Mouse (Mus musculus) liver, adult 2 months (tissue): ENCODE data around the gene Gm572. TPM values are rescaled to one million over a fixed set of nuclear protein-coding genes. Genes with fewer than 3 reads are reported as not detected.

Source experiments
- DNase-seq: peaks from one replicate; pipeline ENCODE4 v3.0.0-alpha.2; 2011; ENCODE audit warnings: low read depth, low spot score; ENCODE audit errors: extremely low read depth
- H3K27ac ChIP-seq: fragments of 200-500 bp; replicated peaks from 2 replicates; pipeline ENCODE4 v1.5.1; 2012; ENCODE audit warnings: low read depth, mild to moderate bottlenecking, control low read depth, inconsistent platforms, low read length; ENCODE audit not compliant: insufficient read depth
- H3K27me3 ChIP-seq: fragments of 200-500 bp; 2 replicates; pipeline ENCODE4 v1.6.1; 2012; ENCODE audit warnings: mild to moderate bottlenecking, moderate library complexity, low read length, inconsistent platforms; ENCODE audit not compliant: control insufficient read depth, insufficient read depth
- H3K36me3 ChIP-seq: fragments of 200-500 bp; 2 replicates; pipeline ENCODE4 v1.6.1; 2012; ENCODE audit warnings: low read length, inconsistent platforms; ENCODE audit not compliant: control insufficient read depth, insufficient read depth
- H3K4me1 ChIP-seq: fragments of 200-500 bp; 2 replicates; pipeline ENCODE4 v1.6.1; 2011; ENCODE audit warnings: low read length; ENCODE audit not compliant: control insufficient read depth, insufficient read depth
- H3K4me3 ChIP-seq: fragments of 200-500 bp; 2 replicates; pipeline ENCODE4 v1.5.1; 2011; ENCODE audit warnings: low read depth, mild to moderate bottlenecking, control low read depth, low read length, moderate library complexity; ENCODE audit not compliant: insufficient read depth
- H3K79me2 ChIP-seq: fragments of 200-500 bp; 2 replicates; pipeline ENCODE4 v1.6.1; 2012; ENCODE audit warnings: inconsistent platforms, mild to moderate bottlenecking, low read length, moderate library complexity; ENCODE audit not compliant: control insufficient read depth, insufficient read depth
- H3K9ac ChIP-seq: fragments of 200-500 bp; 2 replicates; pipeline ENCODE4 v1.6.1; 2012; ENCODE audit warnings: low read depth, mild to moderate bottlenecking, control low read depth, inconsistent platforms, low read length
- CTCF ChIP-seq: fragments of 200-500 bp; IDR thresholded peaks from 2 replicates; pipeline ENCODE4 v1.5.1; 2011; ENCODE audit warnings: low read depth, low read length, control low read depth
- POLR2A ChIP-seq: fragments of 200-500 bp; IDR thresholded peaks from 2 replicates; pipeline ENCODE4 v1.6.1; 2011; ENCODE audit warnings: low read length, control low read depth; ENCODE audit not compliant: insufficient read depth; ENCODE audit errors: extremely low read depth
- WGBS: fragments of 180-500 bp; shearing (Covaris S2); methylation state at CpG from one replicate; pipeline ENCODE4 v1.1.7; 2018; 5-methylcytosine and 5-hydroxymethylcytosine counted together
- polyA plus RNA-seq: library from polyadenylated mRNA; depleted of rRNA; stranded (reverse); fragments of >200 nt; gene quantifications from 2 replicates; pipeline ENCODE4 v1.2.3, GENCODE M21; 2012
- total RNA-seq: library from RNA; depleted of rRNA; stranded (reverse); fragments of >200 nt; gene quantifications from 2 replicates; pipeline ENCODE4 v1.2.3, GENCODE M21; 2014

Gene Gm572
- total and polyA plus RNA-seq, 2 experiments, result not detected

- no peak overlapping the region for H3K4me3 ChIP-seq
- DNase-seq, result no peak
- H3K36me3 ChIP-seq, result no peaks in the 10 kb centered on the region
- no peaks in the 10 kb centered on the region for H3K79me2 ChIP-seq
- no peak overlapping the region for H3K27ac ChIP-seq
- no peaks in the 10 kb centered on the region for H3K27me3 ChIP-seq
- 76% methylated on average over 3 of the region's 3 CpGs for WGBS
- no peak overlapping the region for H3K9ac ChIP-seq
- no peaks in the 10 kb centered on the region for H3K4me1 ChIP-seq
- TF ChIP-seq CTCF, result no peak
- no peak for TF ChIP-seq POLR2A
Measured at GRCm38 (mm10) chr4:148660174-148660573, 17.1 kb downstream of the Gm572 start.

GRCm38 (mm10) chr4:148662168-148662965 lies 19.2 kb downstream of the Gm572 start:
- Histone ChIP-seq H3K36me3 (no peaks in the 10 kb centered on the region), H3K4me1 (no peaks in the 10 kb centered on the region), H3K27me3 (no peaks in the 10 kb centered on the region), H3K27ac (no peak overlapping the region), H3K79me2 (no peaks in the 10 kb centered on the region), H3K4me3 (no peak overlapping the region), H3K9ac (no peak overlapping the region)
- TF ChIP-seq POLR2A (no peak), CTCF (peak; percentile 72; the same call in 1 of the 2 replicates)
- WGBS, result 37% methylated on average over 21 of the region's 21 CpGs
- peak; percentile 24 for DNase-seq

GRCm38 (mm10) chr4:148663326-148663725 lies 20.2 kb downstream of the Gm572 start:
- Histone ChIP-seq H3K4me3 (no peak overlapping the region), H3K27me3 (no peaks in the 10 kb centered on the region), H3K9ac (no peak overlapping the region), H3K4me1 (no peaks in the 10 kb centered on the region), H3K36me3 (no peaks in the 10 kb centered on the region), H3K27ac (no peak overlapping the region), H3K79me2 (no peaks in the 10 kb centered on the region)
- WGBS, result 63% methylated on average over 7 of the region's 7 CpGs
- no peak for DNase-seq
- TF ChIP-seq POLR2A, result no peak
- no peak for TF ChIP-seq CTCF

- no peaks in the 10 kb centered on the region for H3K79me2 ChIP-seq
- H3K27ac ChIP-seq, result no peak overlapping the region
- no peak for DNase-seq
- TF ChIP-seq POLR2A (no peak), CTCF (no peak)
- H3K4me1 ChIP-seq, result no peaks in the 10 kb centered on the region
- WGBS, result 79% methylated on average over 6 of the region's 6 CpGs
- no peaks in the 10 kb centered on the region for H3K27me3 ChIP-seq
- H3K4me3 ChIP-seq, result no peak overlapping the region
- H3K9ac ChIP-seq, result no peak overlapping the region
- no peaks in the 10 kb centered on the region for H3K36me3 ChIP-seq
Measured at GRCm38 (mm10) chr4:148664021-148664420, 20.9 kb downstream of the Gm572 start.

- H3K27ac ChIP-seq, result no peak overlapping the region
- no peak for TF ChIP-seq CTCF
- no peak for TF ChIP-seq POLR2A
- H3K36me3 ChIP-seq, result no peaks in the 10 kb centered on the region
- DNase-seq, result no peak
- H3K79me2 ChIP-seq, result no peaks in the 10 kb centered on the region
- H3K27me3 ChIP-seq, result no peaks in the 10 kb centered on the region
- no peaks in the 10 kb centered on the region for H3K4me1 ChIP-seq
- no peak overlapping the region for H3K4me3 ChIP-seq
- H3K9ac ChIP-seq, result no peak overlapping the region
- WGBS, result 82% methylated on average over 15 of the region's 15 CpGs
Measured at GRCm38 (mm10) chr4:148667006-148667755, 24.1 kb downstream of the Gm572 start.
